Mouse (Mus musculus): Measurements from ENCODE around the gene Cenps. TPM values are rescaled to one million over a fixed set of nuclear protein-coding genes. Genes with fewer than 3 reads are reported as not detected.

Cenps gene
- polyA plus RNA-seq, 1 experiment from 2014 or later: 18.9 TPM

- Histone ChIP-seq H3K4me1 (ENCODE audit: control insufficient read depth in 2 of 2, insufficient read depth in 2 of 2, low read length in 2 of 2) (peaks cover 0 to 3% of the 10 kb centered on the region in 2 experiments; a peak in 1 of 4 replicates), H3K9ac (ENCODE audit: low read length) (no peak overlapping the region), H3K9me3 (ENCODE audit: control insufficient read depth, low read length) (no peaks in the 10 kb centered on the region), H3K36me3 (ENCODE audit: control insufficient read depth, insufficient read depth, low read length) (peaks cover 36% of the 10 kb centered on the region), H3K27ac (replicated peaks in 1 of 2; ENCODE audit: control insufficient read depth in 1 of 2, insufficient read depth in 1 of 2, low read depth in 2 of 2, low read length in 2 of 2) (no peak overlapping the region), H3K27me3 (ENCODE audit: control insufficient read depth, insufficient read depth, low read length) (no peaks in the 10 kb centered on the region), H3K4me3 (ENCODE audit: control insufficient read depth in 1 of 2, insufficient read depth in 1 of 2, low read depth in 1 of 2, low read length in 2 of 2) (no peak overlapping the region), H3K4me2 (ENCODE audit: low read length) (no peak overlapping the region)
- ATAC-seq (ENCODE audit: insufficient number of reproducible peaks, insufficient read depth, low FRiP score, low read depth): no peak
- WGBS: 84% methylated on average over 7 of the region's 7 CpGs
Measured at GRCm38 (mm10) chr4:149147528-149147927, 10.1 kb upstream of the Cenps start.

DNA sequence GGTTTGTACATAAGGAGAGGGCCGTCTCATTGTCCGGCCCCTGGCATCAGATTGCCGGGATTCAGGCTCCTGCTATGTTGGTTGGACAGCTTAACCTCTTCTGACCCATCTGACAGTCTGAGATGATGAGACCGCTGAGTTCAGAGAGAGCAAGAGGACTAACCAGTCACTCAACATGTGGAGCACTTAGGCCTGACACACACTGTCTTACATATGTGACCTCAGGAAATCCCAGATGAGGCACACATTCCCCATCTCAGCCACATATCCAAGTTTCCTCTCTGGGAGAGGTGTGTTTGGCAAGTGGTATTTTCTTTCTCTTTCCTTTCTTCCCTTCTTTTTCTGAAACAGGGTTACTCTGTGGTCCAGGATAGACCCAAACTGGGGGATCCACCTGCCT, 7.7 kb upstream of the Cenps start:
- ATAC-seq (ENCODE audit: insufficient number of reproducible peaks, insufficient read depth, low FRiP score, low read depth): no peak
- WGBS: 84% methylated on average over 4 of the region's 4 CpGs
- H3K4me2 ChIP-seq (ENCODE audit: low read length): no peak overlapping the region

GRCm38 (mm10) chr4:149144459-149144858, 7.0 kb upstream of the Cenps start:
- Histone ChIP-seq H3K4me3 (ENCODE audit: control insufficient read depth in 1 of 2, insufficient read depth in 1 of 2, low read depth in 1 of 2, low read length in 2 of 2) (no peak overlapping the region), H3K9me3 (ENCODE audit: control insufficient read depth, low read length) (no peaks in the 10 kb centered on the region), H3K4me1 (ENCODE audit: control insufficient read depth in 2 of 2, insufficient read depth in 2 of 2, low read length in 2 of 2) (peaks cover 0 to 3% of the 10 kb centered on the region in 2 experiments; a peak in 1 of 4 replicates), H3K4me2 (ENCODE audit: low read length) (no peak overlapping the region), H3K27me3 (ENCODE audit: control insufficient read depth, insufficient read depth, low read length) (no peaks in the 10 kb centered on the region), H3K36me3 (ENCODE audit: control insufficient read depth, insufficient read depth, low read length) (peaks cover 5% of the 10 kb centered on the region), H3K27ac (replicated peaks in 1 of 2; ENCODE audit: control insufficient read depth in 1 of 2, insufficient read depth in 1 of 2, low read depth in 2 of 2, low read length in 2 of 2) (no peak overlapping the region), H3K9ac (ENCODE audit: low read length) (no peak overlapping the region)
- 4% methylated on average over 3 of the region's 3 CpGs for WGBS
- ATAC-seq (ENCODE audit: insufficient number of reproducible peaks, insufficient read depth, low FRiP score, low read depth): no peak

More for the DNA sequence above, 7.7 kb upstream of the Cenps start:
- Histone ChIP-seq H3K36me3 (ENCODE audit: control insufficient read depth, insufficient read depth, low read length) (peaks cover 12% of the 10 kb centered on the region), H3K27me3 (ENCODE audit: control insufficient read depth, insufficient read depth, low read length) (no peaks in the 10 kb centered on the region), H3K9ac (ENCODE audit: low read length) (no peak overlapping the region), H3K27ac (replicated peaks in 1 of 2; ENCODE audit: control insufficient read depth in 1 of 2, insufficient read depth in 1 of 2, low read depth in 2 of 2, low read length in 2 of 2) (no peak overlapping the region), H3K4me3 (ENCODE audit: control insufficient read depth in 1 of 2, insufficient read depth in 1 of 2, low read depth in 1 of 2, low read length in 2 of 2) (no peak overlapping the region), H3K9me3 (ENCODE audit: control insufficient read depth, low read length) (no peaks in the 10 kb centered on the region), H3K4me1 (ENCODE audit: control insufficient read depth in 2 of 2, insufficient read depth in 2 of 2, low read length in 2 of 2) (peaks cover 0 to 3% of the 10 kb centered on the region in 2 experiments; a peak in 1 of 4 replicates)

- no peak overlapping the region for H3K9ac ChIP-seq (ENCODE audit: low read length)
- peaks cover 0 to 3% of the 10 kb centered on the region in 2 experiments; a peak in 1 of 4 replicates for H3K4me1 ChIP-seq (ENCODE audit: control insufficient read depth in 2 of 2, insufficient read depth in 2 of 2, low read length in 2 of 2)
- no peak for ATAC-seq (ENCODE audit: insufficient number of reproducible peaks, insufficient read depth, low FRiP score, low read depth)
- WGBS: 29% methylated on average over 4 of the region's 4 CpGs
- no peaks in the 10 kb centered on the region for H3K9me3 ChIP-seq (ENCODE audit: control insufficient read depth, low read length)
- no peaks in the 10 kb centered on the region for H3K27me3 ChIP-seq (ENCODE audit: control insufficient read depth, insufficient read depth, low read length)
- H3K4me2 ChIP-seq (ENCODE audit: low read length): no peak overlapping the region
- H3K27ac ChIP-seq (replicated peaks in 1 of 2; ENCODE audit: control insufficient read depth in 1 of 2, insufficient read depth in 1 of 2, low read depth in 2 of 2, low read length in 2 of 2): no peak overlapping the region
- no peak overlapping the region for H3K4me3 ChIP-seq (ENCODE audit: control insufficient read depth in 1 of 2, insufficient read depth in 1 of 2, low read depth in 1 of 2, low read length in 2 of 2)
- H3K36me3 ChIP-seq (ENCODE audit: control insufficient read depth, insufficient read depth, low read length): no peaks in the 10 kb centered on the region
Measured at GRCm38 (mm10) chr4:149143594-149143993, 6.2 kb upstream of the Cenps start.

DNA sequence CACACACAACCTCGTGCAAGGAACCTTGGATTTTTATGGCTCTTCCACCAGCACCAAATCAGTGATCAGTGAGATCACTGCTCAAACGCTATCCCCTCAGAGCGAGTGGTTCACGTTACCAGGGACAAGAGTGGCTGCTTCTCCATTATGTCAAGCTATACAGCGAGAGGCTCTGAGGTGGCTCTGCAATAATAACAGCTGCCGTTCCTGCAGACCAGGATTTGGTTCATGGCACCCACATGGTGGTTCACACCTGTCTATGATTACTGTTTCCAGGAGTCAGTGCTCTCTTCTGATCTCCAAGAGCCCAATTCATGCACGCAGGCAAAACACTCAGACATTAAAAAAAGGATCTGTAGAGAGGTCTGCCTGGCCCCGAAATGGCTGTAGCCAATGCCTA, 1.1 kb upstream of the Cenps start:
- H3K4me3 ChIP-seq (ENCODE audit: control insufficient read depth in 1 of 2, insufficient read depth in 1 of 2, low read depth in 1 of 2, low read length in 2 of 2): no peak overlapping the region
- H3K4me1 ChIP-seq (ENCODE audit: control insufficient read depth in 2 of 2, insufficient read depth in 2 of 2, low read length in 2 of 2): peaks cover 2 to 5% of the 10 kb centered on the region in 2 experiments; a peak in 2 of 4 replicates
- no peaks in the 10 kb centered on the region for H3K27me3 ChIP-seq (ENCODE audit: control insufficient read depth, insufficient read depth, low read length)
- no peak overlapping the region for H3K4me2 ChIP-seq (ENCODE audit: low read length)
- 79% methylated on average over 8 of the region's 8 CpGs for WGBS
- no peaks in the 10 kb centered on the region for H3K36me3 ChIP-seq (ENCODE audit: control insufficient read depth, insufficient read depth, low read length)
- no peak overlapping the region for H3K9ac ChIP-seq (ENCODE audit: low read length)
- ATAC-seq (ENCODE audit: insufficient number of reproducible peaks, insufficient read depth, low FRiP score, low read depth): no peak
- no peak overlapping the region for H3K27ac ChIP-seq (replicated peaks in 1 of 2; ENCODE audit: control insufficient read depth in 1 of 2, insufficient read depth in 1 of 2, low read depth in 2 of 2, low read length in 2 of 2)
- no peaks in the 10 kb centered on the region for H3K9me3 ChIP-seq (ENCODE audit: control insufficient read depth, low read length)

- H3K4me3 ChIP-seq (ENCODE audit: control insufficient read depth in 1 of 2, insufficient read depth in 1 of 2, low read depth in 1 of 2, low read length in 2 of 2): peak overlapping the region; percentile 65 to 72
- H3K9ac ChIP-seq (ENCODE audit: low read length): peak overlapping the region; percentile 78
- 64% methylated on average over 18 of the region's 18 CpGs for WGBS
- H3K9me3 ChIP-seq (ENCODE audit: control insufficient read depth, low read length): no peaks in the 10 kb centered on the region
- peaks cover 2 to 5% of the 10 kb centered on the region in 2 experiments; a peak in 2 of 4 replicates for H3K4me1 ChIP-seq (ENCODE audit: control insufficient read depth in 2 of 2, insufficient read depth in 2 of 2, low read length in 2 of 2)
- no peak for ATAC-seq (ENCODE audit: insufficient number of reproducible peaks, insufficient read depth, low FRiP score, low read depth)
- no peak overlapping the region for H3K27ac ChIP-seq (replicated peaks in 1 of 2; ENCODE audit: control insufficient read depth in 1 of 2, insufficient read depth in 1 of 2, low read depth in 2 of 2, low read length in 2 of 2)
- peaks cover 12% of the 10 kb centered on the region for H3K36me3 ChIP-seq (ENCODE audit: control insufficient read depth, insufficient read depth, low read length)
- peak overlapping the region; percentile 85 for H3K4me2 ChIP-seq (ENCODE audit: low read length)
- no peaks in the 10 kb centered on the region for H3K27me3 ChIP-seq (ENCODE audit: control insufficient read depth, insufficient read depth, low read length)
Measured at GRCm38 (mm10) chr4:149136116-149136850, 1.1 kb downstream of the Cenps start.

DNA sequence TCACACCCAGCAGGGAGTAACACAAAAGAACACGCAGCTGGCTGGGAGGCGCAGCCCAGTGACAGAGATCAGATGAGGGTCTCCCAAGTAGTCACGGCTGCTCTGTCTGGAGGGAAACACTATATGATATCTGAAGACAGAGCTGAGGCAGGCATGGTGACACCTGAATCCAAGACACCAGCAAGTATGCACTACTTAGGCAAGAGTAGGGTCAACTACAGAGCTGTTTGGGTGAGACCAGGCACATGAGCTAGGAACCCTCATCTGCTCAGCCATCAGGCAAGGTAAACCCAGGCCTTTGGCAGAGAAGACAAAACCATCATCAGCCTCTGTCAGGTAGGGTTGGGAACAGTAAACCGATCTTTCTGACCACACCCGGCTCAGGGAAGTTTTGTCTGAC, 4.0 kb downstream of the Cenps start:
- Histone ChIP-seq H3K27ac (replicated peaks in 1 of 2; ENCODE audit: control insufficient read depth in 1 of 2, insufficient read depth in 1 of 2, low read depth in 2 of 2, low read length in 2 of 2) (no peak overlapping the region), H3K4me3 (ENCODE audit: control insufficient read depth in 1 of 2, insufficient read depth in 1 of 2, low read depth in 1 of 2, low read length in 2 of 2) (no peak overlapping the region), H3K36me3 (ENCODE audit: control insufficient read depth, insufficient read depth, low read length) (peaks cover 35% of the 10 kb centered on the region), H3K9ac (ENCODE audit: low read length) (no peak overlapping the region; the same call in 1 of the 2 replicates), H3K4me2 (ENCODE audit: low read length) (no peak overlapping the region), H3K9me3 (ENCODE audit: control insufficient read depth, low read length) (no peaks in the 10 kb centered on the region), H3K4me1 (ENCODE audit: control insufficient read depth in 2 of 2, insufficient read depth in 2 of 2, low read length in 2 of 2) (peaks cover 2 to 5% of the 10 kb centered on the region in 2 experiments; a peak in 2 of 4 replicates), H3K27me3 (ENCODE audit: control insufficient read depth, insufficient read depth, low read length) (no peaks in the 10 kb centered on the region)
- ATAC-seq (ENCODE audit: insufficient number of reproducible peaks, insufficient read depth, low FRiP score, low read depth): no peak
- WGBS: 86% methylated on average over 5 of the region's 5 CpGs
